Mouse (Mus musculus) gastrocnemius, postnatal 10 days (tissue): ENCODE data around the gene Rreb1. TPM values are rescaled to one million over a fixed set of nuclear protein-coding genes. Genes with fewer than 3 reads are reported as not detected.

Source experiments
- DNase-seq: peaks from one replicate; pipeline ENCODE4 v3.0.0; 2021; ENCODE audit warnings: mixed read lengths
- total RNA-seq, 2 experiments: library from RNA; stranded (reverse); gene quantifications; 2 replicates each; pipeline ENCODE4 v1.2.3; 2021

Rreb1 gene
- total RNA-seq, 2 experiments from 2014 or later: 33.1 to 45.5 TPM

- no peak for DNase-seq
Measured at GRCm38 (mm10) chr13:37918336-37919261, 140.4 kb downstream of the Rreb1 start.

GRCm38 (mm10) chr13:37919711-37920277 lies 141.6 kb downstream of the Rreb1 start:
- DNase-seq: no peak

GRCm38 (mm10) chr13:37920727-37921126 lies 142.5 kb downstream of the Rreb1 start:
- DNase-seq: no peak

GRCm38 (mm10) chr13:37923091-37923490 lies 144.9 kb downstream of the Rreb1 start:
- no peak for DNase-seq

- DNase-seq: no peak
Measured at GRCm38 (mm10) chr13:37923643-37924460, 145.7 kb downstream of the Rreb1 start.

- DNase-seq: no peak
Measured at GRCm38 (mm10) chr13:37924461-37924948, 146.3 kb downstream of the Rreb1 start.

- no peak for DNase-seq
Measured at GRCm38 (mm10) chr13:37926394-37926793, 148.2 kb downstream of the Rreb1 start.

- no peak for DNase-seq
Measured at GRCm38 (mm10) chr13:37929532-37929931, 151.3 kb downstream of the Rreb1 start.

GRCm38 (mm10) chr13:37930091-37930490 lies 151.9 kb downstream of the Rreb1 start:
- no peak for DNase-seq

GRCm38 (mm10) chr13:37930621-37931020 lies 152.4 kb downstream of the Rreb1 start:
- no peak for DNase-seq

- no peak for DNase-seq
Measured at GRCm38 (mm10) chr13:37931210-37931922, 153.2 kb downstream of the Rreb1 start.

- no peak for DNase-seq
Measured at GRCm38 (mm10) chr13:37934075-37934474, 155.9 kb downstream of the Rreb1 start.

- DNase-seq: no peak
Measured at GRCm38 (mm10) chr13:37934920-37935319, 156.7 kb downstream of the Rreb1 start.

- DNase-seq: no peak
Measured at GRCm38 (mm10) chr13:37936351-37936750, 158.2 kb downstream of the Rreb1 start.

- DNase-seq: no peak
Measured at GRCm38 (mm10) chr13:37940167-37940566, 162.0 kb downstream of the Rreb1 start.

GRCm38 (mm10) chr13:37940649-37941048 lies 162.4 kb downstream of the Rreb1 start:
- no peak for DNase-seq

GRCm38 (mm10) chr13:37941138-37941645 lies 163.0 kb downstream of the Rreb1 start:
- DNase-seq: no peak

GRCm38 (mm10) chr13:37941950-37942886 lies 164.0 kb downstream of the Rreb1 start:
- no peak for DNase-seq

- DNase-seq: no peak
Measured at GRCm38 (mm10) chr13:37942887-37943331, 164.7 kb downstream of the Rreb1 start.

- DNase-seq: no peak
Measured at GRCm38 (mm10) chr13:37943466-37943865, 165.3 kb downstream of the Rreb1 start.
